Mouse (Mus musculus): Measurements from ENCODE around the gene 4933405L10Rik. TPM values are rescaled to one million over a fixed set of nuclear protein-coding genes. Genes with fewer than 3 reads are reported as not detected.

Gene 4933405L10Rik
- polyA plus RNA-seq, 1 experiment, result 0.92 TPM

- peak in 1 of 2 experiments; percentile 38 for DNase-seq (ENCODE audit: extremely low spot score in 1 of 2, low spot score in 1 of 2)
Measured at GRCm38 (mm10) chr8:105750606-105751005, 43.2 kb downstream of the 4933405L10Rik start.

GRCm38 (mm10) chr8:105753916-105754315, 46.5 kb downstream of the 4933405L10Rik start:
- no peak for DNase-seq (ENCODE audit: extremely low spot score in 1 of 2, low spot score in 1 of 2)

GRCm38 (mm10) chr8:105754688-105755087, 47.2 kb downstream of the 4933405L10Rik start:
- no peak for DNase-seq (ENCODE audit: extremely low spot score in 1 of 2, low spot score in 1 of 2)

- DNase-seq (ENCODE audit: extremely low spot score in 1 of 2, low spot score in 1 of 2), result peak in 1 of 2 experiments; percentile 11
Measured at GRCm38 (mm10) chr8:105757796-105758276, 50.4 kb downstream of the 4933405L10Rik start.

- DNase-seq (ENCODE audit: extremely low spot score in 1 of 2, low spot score in 1 of 2), result peak; percentile 92 to 99
Measured at GRCm38 (mm10) chr8:105758277-105759108, 51.0 kb downstream of the 4933405L10Rik start, which contains the start of gene Gfod2. Gene Gfod2 (minus strand): TSS chr8:105758664.

Other genes with a start within 250 kb of the 4933405L10Rik start
- 66.7 and 76.4 TPM in 2 replicates for gene Tppp3, start 236.1 kb upstream of the 4933405L10Rik start, polyA plus RNA-seq (2012; rRNA removed)
- gene Zdhhc1, start 210.8 kb upstream of the 4933405L10Rik start, polyA plus RNA-seq (2012; rRNA removed), result 75.3 and 75.7 TPM in 2 replicates
- gene Hsd11b2, start 188.9 kb upstream of the 4933405L10Rik start, polyA plus RNA-seq (2012; rRNA removed), result 0.21 and 0.22 TPM in 2 replicates
- gene Atp6v0d1, start 141.6 kb upstream of the 4933405L10Rik start, polyA plus RNA-seq (2012; rRNA removed), result 334 and 339 TPM in 2 replicates
- gene Ripor1, start 102.4 kb upstream of the 4933405L10Rik start, polyA plus RNA-seq (2012; rRNA removed), result 52.0 and 52.1 TPM in 2 replicates
- gene Ctcf, start 71.1 kb upstream of the 4933405L10Rik start, polyA plus RNA-seq (2012; rRNA removed), result 34.9 and 37.1 TPM in 2 replicates
- 0.25 and 0.36 TPM in 2 replicates for gene Agrp, start 70.3 kb upstream of the 4933405L10Rik start, polyA plus RNA-seq (2012; rRNA removed)
- 33.6 and 37.2 TPM in 2 replicates for gene Carmil2, start 21.4 kb upstream of the 4933405L10Rik start, polyA plus RNA-seq (2012; rRNA removed)
- gene Acd, start 6.6 kb upstream of the 4933405L10Rik start, polyA plus RNA-seq (2012; rRNA removed), result 42.5 and 46.0 TPM in 2 replicates
- 49.5 and 57.0 TPM in 2 replicates for gene Pard6a, start 6.5 kb upstream of the 4933405L10Rik start, polyA plus RNA-seq (2012; rRNA removed)
- gene Enkd1, start 555 bp downstream of the 4933405L10Rik start, polyA plus RNA-seq (2012; rRNA removed), result 15.6 and 16.0 TPM in 2 replicates
- gene Gfod2, start 51.0 kb downstream of the 4933405L10Rik start, polyA plus RNA-seq (2012; rRNA removed), result 18.1 and 21.5 TPM in 2 replicates
- gene Ranbp10, start 119.7 kb downstream of the 4933405L10Rik start, polyA plus RNA-seq (2012; rRNA removed), result 24.2 and 28.5 TPM in 2 replicates
- 0.17 TPM in 1 of 2 replicates, not detected in the other for gene Tsnaxip1, start 120.1 kb downstream of the 4933405L10Rik start, polyA plus RNA-seq (2012; rRNA removed)
- gene Cenpt, start 145.6 kb downstream of the 4933405L10Rik start, polyA plus RNA-seq (2012; rRNA removed), result 31.5 and 32.3 TPM in 2 replicates
- 47.0 and 47.1 TPM in 2 replicates for gene Thap11, start 147.5 kb downstream of the 4933405L10Rik start, polyA plus RNA-seq (2012; rRNA removed)
- gene Nutf2, start 152.9 kb downstream of the 4933405L10Rik start, polyA plus RNA-seq (2012; rRNA removed), result 79.7 and 94.9 TPM in 2 replicates
- 71.6 and 78.3 TPM in 2 replicates for gene Edc4, start 173.2 kb downstream of the 4933405L10Rik start, polyA plus RNA-seq (2012; rRNA removed)
- 4.2 and 8.1 TPM in 2 replicates for gene Nrn1l, start 185.9 kb downstream of the 4933405L10Rik start, polyA plus RNA-seq (2012; rRNA removed)
- gene Pskh1, start 192.8 kb downstream of the 4933405L10Rik start, polyA plus RNA-seq (2012; rRNA removed), result 13.3 TPM in 2 replicates
- 4.5 and 4.9 TPM in 2 replicates for gene Ctrl, start 226.2 kb downstream of the 4933405L10Rik start, polyA plus RNA-seq (2012; rRNA removed)
- gene Psmb10, start 230.8 kb downstream of the 4933405L10Rik start, polyA plus RNA-seq (2012; rRNA removed), result 115 and 125 TPM in 2 replicates
- gene Lcat, start 235.7 kb downstream of the 4933405L10Rik start, polyA plus RNA-seq (2012; rRNA removed), result 75.1 and 75.6 TPM in 2 replicates

All from frontal cortex, adult 2 months (tissue).